Mouse (Mus musculus) effector memory CD4-positive, alpha-beta T cell, adult 5 months (primary cell): Measurements from ENCODE around the gene Lrrc74b. TPM values are rescaled to one million over a fixed set of nuclear protein-coding genes. Genes with fewer than 3 reads are reported as not detected.

Experiments
- polyA plus RNA-seq: library from polyadenylated mRNA; unstranded; fragments of 100-300 nt; shearing (Covaris generic); gene quantifications from one replicate; pipeline ENCODE4 v1.2.1, GENCODE M21; 2017

Lrrc74b gene
- not detected for polyA plus RNA-seq

GRCm38 (mm10) chr16:17561128-17561750 lies at the start of gene Lrrc74b:
TSS of gene Lrrc74b (minus strand) at chr16:17561247.

GRCm38 (mm10) chr16:17583064-17583463 lies 22.0 kb upstream of the Lrrc74b start, which contains the start of gene Slc7a4:
TSS of gene Slc7a4 (minus strand) at chr16:17583214.

DNA sequence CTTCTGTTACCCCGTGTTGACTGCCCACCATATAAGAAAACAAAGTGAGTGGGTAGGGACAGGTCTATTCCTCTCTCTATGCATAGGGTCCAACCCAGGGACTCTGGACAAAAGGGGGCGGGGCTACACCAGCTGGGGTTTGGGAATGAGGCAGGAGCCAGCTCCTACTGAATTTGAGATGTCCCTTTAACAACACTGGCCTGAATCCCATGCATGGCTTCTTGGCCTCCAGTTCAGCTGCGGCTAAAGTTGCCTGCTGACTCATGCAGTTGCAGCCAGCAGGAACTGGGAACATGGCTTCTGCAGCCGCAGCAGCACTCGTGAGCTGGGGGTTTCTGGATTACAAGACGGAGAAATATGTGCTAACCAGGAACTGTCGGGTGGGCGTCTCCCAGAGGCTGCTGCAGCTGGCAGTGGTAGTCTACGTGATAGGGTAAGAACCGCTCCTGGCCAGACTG lies 733 bp upstream of the Lrrc74b start, which contains the start of gene P2rx6:
TSS of gene P2rx6 (plus strand) at position 135 of the 458 bp plus-strand sequence.

GRCm38 (mm10) chr16:17530640-17531288 lies 30.3 kb downstream of the Lrrc74b start, which contains the start of gene Thap7:
TSS of gene Thap7 (minus strand) at chr16:17531136.

GRCm38 (mm10) chr16:17508546-17509239 lies 52.4 kb downstream of the Lrrc74b start, which contains the start of gene Lztr1:
TSS of gene Lztr1 (plus strand) at chr16:17508688.

Other genes with a start within 250 kb of the Lrrc74b start
- 0.67 TPM for gene Serpind1, start 229.9 kb downstream of the Lrrc74b start, polyA plus RNA-seq
- gene Snap29, start 155.3 kb downstream of the Lrrc74b start, polyA plus RNA-seq: 17.2 TPM
- 65.8 TPM for gene Pi4ka, start 154.9 kb downstream of the Lrrc74b start, polyA plus RNA-seq
- 55.6 TPM for gene Crkl, start 109.3 kb downstream of the Lrrc74b start, polyA plus RNA-seq
- gene Aifm3, start 71.6 kb downstream of the Lrrc74b start, polyA plus RNA-seq: not detected
- 41.1 TPM for gene Lztr1, start 52.6 kb downstream of the Lrrc74b start, polyA plus RNA-seq
- gene Thap7, start 30.1 kb downstream of the Lrrc74b start, polyA plus RNA-seq: 43.8 TPM
- not detected for gene P2rx6, start 638 bp upstream of the Lrrc74b start, polyA plus RNA-seq
- gene Slc7a4, start 22.0 kb upstream of the Lrrc74b start, polyA plus RNA-seq: 0.57 TPM
- gene Smpd4, start 58.1 kb upstream of the Lrrc74b start, polyA plus RNA-seq: 17.6 TPM
- gene Ccdc74a, start 85.2 kb upstream of the Lrrc74b start, polyA plus RNA-seq: not detected
- gene Med15, start 171.6 kb upstream of the Lrrc74b start, polyA plus RNA-seq: 123 TPM
- gene Klhl22, start 198.4 kb upstream of the Lrrc74b start, polyA plus RNA-seq: 7.6 TPM
- not detected for gene Scarf2, start 236.0 kb upstream of the Lrrc74b start, polyA plus RNA-seq